Mouse (Mus musculus) CD8-positive naive resting alpha-beta T cell, adult 57 days (primary cell): ENCODE measurements around the gene Gm36079. TPM values are rescaled to one million over a fixed set of nuclear protein-coding genes. Genes with fewer than 3 reads are reported as not detected.

ENCODE experiments used
- total RNA-seq: library from RNA; stranded (reverse); gene quantifications from one replicate; pipeline ENCODE4 v1.2.4, GENCODE M21; 2023

Gm36079 gene
- total RNA-seq, result not detected

DNA sequence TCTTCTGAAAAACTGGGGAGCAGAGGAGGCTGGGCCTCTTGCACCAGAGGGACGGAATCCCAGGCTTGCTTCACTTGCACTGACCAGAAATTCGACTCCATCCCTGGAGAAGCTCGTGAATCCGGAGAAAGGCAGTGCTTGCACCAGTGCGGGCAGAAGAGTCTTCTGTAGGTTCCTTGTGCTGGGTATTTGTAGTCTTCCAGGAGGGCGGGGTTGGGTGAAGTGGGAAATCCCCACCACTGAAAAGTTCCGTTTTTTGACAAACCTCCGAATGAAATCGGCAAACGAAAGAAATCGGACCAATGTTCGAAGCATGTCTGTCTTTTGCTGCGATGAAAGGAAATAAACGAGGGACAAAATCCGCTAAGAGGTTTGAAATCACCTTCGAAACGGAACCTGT is at the start of gene Gm36079:
TSS of gene Gm36079 (minus strand) at position 101 of the 400 bp plus-strand sequence.

DNA sequence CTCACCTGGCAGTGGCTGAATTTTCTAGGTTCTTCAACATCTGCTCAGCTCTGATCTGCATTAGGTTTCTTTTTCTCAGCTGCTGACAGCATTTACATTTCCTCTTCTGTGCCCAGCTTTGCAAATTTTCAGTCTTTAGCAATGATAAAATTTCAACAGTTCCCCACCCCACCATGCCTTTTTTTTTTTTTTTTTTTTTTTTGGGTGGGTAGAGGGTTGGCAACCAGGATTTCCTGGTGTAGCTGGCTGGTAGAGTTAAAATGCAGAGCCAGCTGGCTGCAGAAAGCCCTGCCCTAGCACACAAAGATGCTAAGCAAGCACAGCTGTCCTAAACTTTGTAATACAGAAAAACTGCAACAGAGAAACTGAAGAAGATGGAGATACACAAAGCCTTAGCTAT is 25.3 kb upstream of the Gm36079 start, which contains the start of gene Gm21188:
TSS of gene Gm21188 (minus strand) at position 110 of the 400 bp plus-strand sequence.

Other genes starting within 250 kb of the Gm36079 start
- gene Zfp131, start 236.1 kb downstream of the Gm36079 start, total RNA-seq, result 57.7 TPM
- gene AF067063, start 196.8 kb downstream of the Gm36079 start, total RNA-seq, result not detected
- gene D13Ertd608e, start 191.0 kb downstream of the Gm36079 start, total RNA-seq, result not detected
- gene Tcstv1, start 132.2 kb downstream of the Gm36079 start, total RNA-seq, result not detected
- gene Gm21761, start 97.7 kb downstream of the Gm36079 start, total RNA-seq, result not detected
- gene B020031M17Rik, start 76.2 kb downstream of the Gm36079 start, total RNA-seq, result not detected
- 0.40 TPM for gene Gm21188, start 25.2 kb upstream of the Gm36079 start, total RNA-seq
- not detected for gene Gm20767, start 113.2 kb upstream of the Gm36079 start, total RNA-seq
- not detected for gene Gm21818, start 145.4 kb upstream of the Gm36079 start, total RNA-seq
- 1.7 TPM for gene Gm21762, start 188.9 kb upstream of the Gm36079 start, total RNA-seq
- not detected for gene Gm21731, start 212.1 kb upstream of the Gm36079 start, total RNA-seq
- gene AF067061, start 236.1 kb upstream of the Gm36079 start, total RNA-seq, result not detected